Mouse (Mus musculus): ENCODE measurements around the gene 4930519P11Rik.
A peak's percentile ranks its signal among the peaks of the same experiment; 100 is the strongest.

4930519P11Rik gene

GRCm38 (mm10) chr2:154601324-154601723 lies 11.9 kb downstream of the 4930519P11Rik start:
- H3K36me3 ChIP-seq (ENCODE audit: insufficient read depth, low read length), result peaks cover 5% of the 10 kb centered on the region
- H3K9me3 ChIP-seq (ENCODE audit: low read length), result no peaks in the 10 kb centered on the region
- H3K27me3 ChIP-seq (ENCODE audit: insufficient read depth, low read length), result no peaks in the 10 kb centered on the region; the same call in 1 of the 2 replicates
- TF ChIP-seq POU5F1 (IDR thresholded peaks at IDR 0.05; ENCODE audit: borderline replicate concordance, low read length) (no peak), NANOG (IDR thresholded peaks at IDR 0.05; ENCODE audit: borderline replicate concordance, low read length) (no peak), CTCF (conservative IDR thresholded peaks at IDR 0.05; ENCODE audit: low read length) (no peak)
- peaks cover 25% of the 10 kb centered on the region for H3K4me1 ChIP-seq (replicated peaks; ENCODE audit: low read depth, low read length)
- no peak overlapping the region for H3K4me3 ChIP-seq (replicated peaks; ENCODE audit: low read length)

GRCm38 (mm10) chr2:154600586-154600985 lies 12.7 kb downstream of the 4930519P11Rik start:
- peaks cover 12% of the 10 kb centered on the region for H3K36me3 ChIP-seq (ENCODE audit: insufficient read depth, low read length)
- no peaks in the 10 kb centered on the region; the same call in 1 of the 2 replicates for H3K27me3 ChIP-seq (ENCODE audit: insufficient read depth, low read length)
- H3K4me3 ChIP-seq (replicated peaks; ENCODE audit: low read length), result no peak overlapping the region
- no peaks in the 10 kb centered on the region for H3K9me3 ChIP-seq (ENCODE audit: low read length)
- H3K4me1 ChIP-seq (replicated peaks; ENCODE audit: low read depth, low read length), result peaks cover 25% of the 10 kb centered on the region
- no peak for TF ChIP-seq NANOG (IDR thresholded peaks at IDR 0.05; ENCODE audit: borderline replicate concordance, low read length)
- TF ChIP-seq CTCF (conservative IDR thresholded peaks at IDR 0.05; ENCODE audit: low read length), result no peak
- no peak for TF ChIP-seq POU5F1 (IDR thresholded peaks at IDR 0.05; ENCODE audit: borderline replicate concordance, low read length)

GRCm38 (mm10) chr2:154597399-154597798 lies 15.8 kb downstream of the 4930519P11Rik start:
- H3K27me3 ChIP-seq (ENCODE audit: insufficient read depth, low read length), result no peaks in the 10 kb centered on the region
- peaks cover 27% of the 10 kb centered on the region for H3K4me1 ChIP-seq (replicated peaks; ENCODE audit: low read depth, low read length)
- no peak for TF ChIP-seq NANOG (IDR thresholded peaks at IDR 0.05; ENCODE audit: borderline replicate concordance, low read length)
- no peak for TF ChIP-seq POU5F1 (IDR thresholded peaks at IDR 0.05; ENCODE audit: borderline replicate concordance, low read length)
- TF ChIP-seq CTCF (conservative IDR thresholded peaks at IDR 0.05; ENCODE audit: low read length), result no peak
- no peak overlapping the region for H3K4me3 ChIP-seq (replicated peaks; ENCODE audit: low read length)
- H3K9me3 ChIP-seq (ENCODE audit: low read length), result no peaks in the 10 kb centered on the region
- peaks cover 29% of the 10 kb centered on the region for H3K36me3 ChIP-seq (ENCODE audit: insufficient read depth, low read length)

- no peak overlapping the region for H3K4me3 ChIP-seq (replicated peaks; ENCODE audit: low read length)
- H3K27me3 ChIP-seq (ENCODE audit: insufficient read depth, low read length), result no peaks in the 10 kb centered on the region
- H3K36me3 ChIP-seq (ENCODE audit: insufficient read depth, low read length), result peaks cover 35% of the 10 kb centered on the region
- H3K9me3 ChIP-seq (ENCODE audit: low read length), result no peaks in the 10 kb centered on the region
- TF ChIP-seq NANOG (IDR thresholded peaks at IDR 0.05; ENCODE audit: borderline replicate concordance, low read length) (no peak), CTCF (conservative IDR thresholded peaks at IDR 0.05; ENCODE audit: low read length) (no peak), POU5F1 (IDR thresholded peaks at IDR 0.05; ENCODE audit: borderline replicate concordance, low read length) (no peak)
- peaks cover 33% of the 10 kb centered on the region for H3K4me1 ChIP-seq (replicated peaks; ENCODE audit: low read depth, low read length)
Observed at GRCm38 (mm10) chr2:154595775-154596174, 17.5 kb downstream of the 4930519P11Rik start.

GRCm38 (mm10) chr2:154593025-154593424 lies 20.2 kb downstream of the 4930519P11Rik start:
- TF ChIP-seq POU5F1 (IDR thresholded peaks at IDR 0.05; ENCODE audit: borderline replicate concordance, low read length) (no peak), NANOG (IDR thresholded peaks at IDR 0.05; ENCODE audit: borderline replicate concordance, low read length) (no peak), CTCF (conservative IDR thresholded peaks at IDR 0.05; ENCODE audit: low read length) (peak; percentile 82)
- Histone ChIP-seq H3K9me3 (ENCODE audit: low read length) (no peaks in the 10 kb centered on the region), H3K4me3 (replicated peaks; ENCODE audit: low read length) (no peak overlapping the region), H3K27me3 (ENCODE audit: insufficient read depth, low read length) (no peaks in the 10 kb centered on the region), H3K4me1 (replicated peaks; ENCODE audit: low read depth, low read length) (peaks cover 32% of the 10 kb centered on the region), H3K36me3 (ENCODE audit: insufficient read depth, low read length) (peaks cover 29% of the 10 kb centered on the region)

GRCm38 (mm10) chr2:154591239-154591638 lies 22.0 kb downstream of the 4930519P11Rik start:
- Histone ChIP-seq H3K9me3 (ENCODE audit: low read length) (no peaks in the 10 kb centered on the region), H3K27me3 (ENCODE audit: insufficient read depth, low read length) (no peaks in the 10 kb centered on the region), H3K36me3 (ENCODE audit: insufficient read depth, low read length) (peaks cover 35% of the 10 kb centered on the region), H3K4me3 (replicated peaks; ENCODE audit: low read length) (no peak overlapping the region), H3K4me1 (replicated peaks; ENCODE audit: low read depth, low read length) (peaks cover 35% of the 10 kb centered on the region)
- TF ChIP-seq POU5F1 (IDR thresholded peaks at IDR 0.05; ENCODE audit: borderline replicate concordance, low read length) (no peak), CTCF (conservative IDR thresholded peaks at IDR 0.05; ENCODE audit: low read length) (no peak), NANOG (IDR thresholded peaks at IDR 0.05; ENCODE audit: borderline replicate concordance, low read length) (no peak)

GRCm38 (mm10) chr2:154589051-154589450 lies 24.2 kb downstream of the 4930519P11Rik start:
- H3K36me3 ChIP-seq (ENCODE audit: insufficient read depth, low read length), result peaks cover 15% of the 10 kb centered on the region
- H3K9me3 ChIP-seq (ENCODE audit: low read length), result no peaks in the 10 kb centered on the region
- TF ChIP-seq POU5F1 (IDR thresholded peaks at IDR 0.05; ENCODE audit: borderline replicate concordance, low read length) (no peak), NANOG (IDR thresholded peaks at IDR 0.05; ENCODE audit: borderline replicate concordance, low read length) (no peak), CTCF (conservative IDR thresholded peaks at IDR 0.05; ENCODE audit: low read length) (no peak)
- H3K4me1 ChIP-seq (replicated peaks; ENCODE audit: low read depth, low read length), result peaks cover 45% of the 10 kb centered on the region
- no peak overlapping the region for H3K4me3 ChIP-seq (replicated peaks; ENCODE audit: low read length)
- no peaks in the 10 kb centered on the region for H3K27me3 ChIP-seq (ENCODE audit: insufficient read depth, low read length)

- peaks cover 6% of the 10 kb centered on the region for H3K36me3 ChIP-seq (ENCODE audit: insufficient read depth, low read length)
- H3K4me3 ChIP-seq (replicated peaks; ENCODE audit: low read length), result no peak overlapping the region
- no peaks in the 10 kb centered on the region for H3K9me3 ChIP-seq (ENCODE audit: low read length)
- TF ChIP-seq CTCF (conservative IDR thresholded peaks at IDR 0.05; ENCODE audit: low read length), result peak; percentile 94
- no peak for TF ChIP-seq POU5F1 (IDR thresholded peaks at IDR 0.05; ENCODE audit: borderline replicate concordance, low read length)
- peaks cover 52% of the 10 kb centered on the region for H3K4me1 ChIP-seq (replicated peaks; ENCODE audit: low read depth, low read length)
- H3K27me3 ChIP-seq (ENCODE audit: insufficient read depth, low read length), result no peaks in the 10 kb centered on the region
Observed at GRCm38 (mm10) chr2:154586405-154586804, 26.8 kb downstream of the 4930519P11Rik start.

- Histone ChIP-seq H3K4me1 (replicated peaks; ENCODE audit: low read depth, low read length) (peaks cover 64% of the 10 kb centered on the region), H3K4me3 (replicated peaks; ENCODE audit: low read length) (no peak overlapping the region), H3K9me3 (ENCODE audit: low read length) (no peaks in the 10 kb centered on the region), H3K27me3 (ENCODE audit: insufficient read depth, low read length) (no peaks in the 10 kb centered on the region), H3K36me3 (ENCODE audit: insufficient read depth, low read length) (peaks cover 6% of the 10 kb centered on the region)
- TF ChIP-seq CTCF (conservative IDR thresholded peaks at IDR 0.05; ENCODE audit: low read length) (no peak), NANOG (IDR thresholded peaks at IDR 0.05; ENCODE audit: borderline replicate concordance, low read length) (no peak), POU5F1 (IDR thresholded peaks at IDR 0.05; ENCODE audit: borderline replicate concordance, low read length) (no peak)
Observed at GRCm38 (mm10) chr2:154584931-154585601, 28.2 kb downstream of the 4930519P11Rik start.

Data from E14TG2a.4 (cell line).